Mouse (Mus musculus) forebrain, embryonic 10.5 days (tissue): ENCODE measurements around the gene Zdhhc17. TPM values are rescaled to one million over a fixed set of nuclear protein-coding genes. Genes with fewer than 3 reads are reported as not detected.
A peak's percentile ranks its signal among the peaks of the same experiment; 100 is the strongest.

Experiments used
- DNase-seq: peaks from one replicate; pipeline ENCODE4 v3.0.0-alpha.2; 2017; ENCODE audit warnings: low spot score; ENCODE audit errors: extremely low spot score
- H3K27ac ChIP-seq: fragments of 300-500 bp; sonication (generic); 2 replicates; pipeline ENCODE4 v1.5.1; 2016; ENCODE audit warnings: mild to moderate bottlenecking
- H3K27me3 ChIP-seq: fragments of 300-500 bp; sonication (generic); 2 replicates; pipeline ENCODE4 v1.6.1; 2016; ENCODE audit warnings: mild to moderate bottlenecking; ENCODE audit not compliant: poor library complexity, severe bottlenecking
- H3K36me3 ChIP-seq: fragments of 300-500 bp; sonication (generic); replicated peaks from 2 replicates; pipeline ENCODE4 v1.6.1; 2016; ENCODE audit warnings: mild to moderate bottlenecking, moderate library complexity
- H3K4me1 ChIP-seq: fragments of 300-500 bp; sonication (generic); 2 replicates; pipeline ENCODE4 v1.6.1; 2016
- H3K4me3 ChIP-seq: fragments of 300-500 bp; sonication (generic); 2 replicates; pipeline ENCODE4 v1.5.1; 2016; ENCODE audit warnings: mild to moderate bottlenecking, moderate library complexity
- H3K9me3 ChIP-seq: fragments of 300-500 bp; sonication (generic); 2 replicates; pipeline ENCODE4 v1.6.1; 2016; ENCODE audit warnings: mild to moderate bottlenecking, moderate library complexity
- WGBS: fragments of 180-500 bp; shearing (Covaris S2); methylation state at CpG from one replicate; pipeline ENCODE4 v1.1.7; 2016; 5-methylcytosine and 5-hydroxymethylcytosine counted together
- polyA plus RNA-seq: library from polyadenylated mRNA; unstranded; fragments of >200 nt; fragmentation: Nextera tagmentation; extraction: Ambion mirVana; gene quantifications from 2 replicates; pipeline ENCODE4 v1.2.1, GENCODE M21; 2016

Zdhhc17 gene
- polyA plus RNA-seq, 1 experiment from 2014 or later: 26.7 TPM

DNA sequence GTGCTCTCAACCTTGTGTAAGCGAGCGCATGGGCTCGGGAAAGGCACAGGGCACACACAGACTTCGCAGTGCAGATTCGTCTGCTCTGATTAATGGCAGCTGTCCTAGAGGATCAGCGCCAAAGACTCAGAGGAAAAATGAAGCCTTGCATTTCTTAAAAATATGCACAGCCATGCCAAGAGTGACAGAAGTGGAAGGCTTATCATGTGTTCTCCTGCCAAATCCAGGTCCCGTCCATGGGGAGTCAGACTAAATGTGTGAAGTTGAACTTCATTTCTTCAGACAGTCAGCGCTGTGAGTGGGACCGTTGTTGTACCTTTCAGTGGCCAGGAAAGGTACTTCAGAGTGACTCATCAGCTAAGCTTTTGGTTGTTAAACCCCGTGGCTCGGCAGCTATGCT lies 82.4 kb downstream of the Zdhhc17 start:
- Histone ChIP-seq H3K4me3 (no peak overlapping the region), H3K4me1 (peaks cover 67% of the 10 kb centered on the region), H3K27me3 (no peaks in the 10 kb centered on the region), H3K27ac (no peak overlapping the region), H3K36me3 (peaks cover 28% of the 10 kb centered on the region), H3K9me3 (no peaks in the 10 kb centered on the region)
- DNase-seq: no peak
- WGBS: 86% methylated on average over 11 of the region's 11 CpGs

- peaks cover 68% of the 10 kb centered on the region for H3K4me1 ChIP-seq
- H3K9me3 ChIP-seq: 0 out of 2 replicates have a peak, but pooled peaks cover under 1% of the 10 kb centered on the region
- no peak overlapping the region for H3K27ac ChIP-seq
- H3K4me3 ChIP-seq: peak overlapping the region; percentile 67; the same call in 1 of the 2 replicates
- WGBS: 88% methylated on average over 9 of the region's 9 CpGs
- H3K36me3 ChIP-seq: peaks cover 20% of the 10 kb centered on the region
- H3K27me3 ChIP-seq: no peaks in the 10 kb centered on the region
- no peak for DNase-seq
Measured at GRCm38 (mm10) chr10:110922612-110923011, 87.3 kb downstream of the Zdhhc17 start.

DNA sequence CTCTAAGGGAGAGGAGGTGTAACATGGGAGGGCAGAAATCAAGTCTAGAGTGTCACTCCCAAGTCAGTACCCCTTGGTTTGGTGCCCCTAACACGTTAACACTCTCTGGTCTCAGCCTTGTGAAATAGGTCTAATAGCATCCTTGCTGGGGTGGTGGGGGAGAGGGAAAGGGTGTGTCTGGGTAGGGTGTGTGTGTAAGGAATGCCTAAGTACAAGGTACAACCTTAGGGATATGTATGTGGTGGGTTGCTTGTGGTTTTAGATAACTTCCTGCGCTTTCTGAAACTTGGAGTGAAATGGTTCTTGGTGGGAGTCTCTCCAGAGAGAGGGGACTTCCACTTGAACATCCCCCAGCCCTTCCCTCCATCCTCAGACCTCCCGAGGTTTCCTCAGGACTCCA lies 88.0 kb downstream of the Zdhhc17 start:
- WGBS: 79% methylated on average over 3 of the region's 3 CpGs
- Histone ChIP-seq H3K27ac (no peak overlapping the region), H3K36me3 (peaks cover 17% of the 10 kb centered on the region), H3K9me3 (0 out of 2 replicates have a peak, but pooled peaks cover 3% of the 10 kb centered on the region), H3K27me3 (no peaks in the 10 kb centered on the region), H3K4me3 (peak overlapping the region; percentile 67), H3K4me1 (peaks cover 62% of the 10 kb centered on the region)
- DNase-seq: no peak

DNA sequence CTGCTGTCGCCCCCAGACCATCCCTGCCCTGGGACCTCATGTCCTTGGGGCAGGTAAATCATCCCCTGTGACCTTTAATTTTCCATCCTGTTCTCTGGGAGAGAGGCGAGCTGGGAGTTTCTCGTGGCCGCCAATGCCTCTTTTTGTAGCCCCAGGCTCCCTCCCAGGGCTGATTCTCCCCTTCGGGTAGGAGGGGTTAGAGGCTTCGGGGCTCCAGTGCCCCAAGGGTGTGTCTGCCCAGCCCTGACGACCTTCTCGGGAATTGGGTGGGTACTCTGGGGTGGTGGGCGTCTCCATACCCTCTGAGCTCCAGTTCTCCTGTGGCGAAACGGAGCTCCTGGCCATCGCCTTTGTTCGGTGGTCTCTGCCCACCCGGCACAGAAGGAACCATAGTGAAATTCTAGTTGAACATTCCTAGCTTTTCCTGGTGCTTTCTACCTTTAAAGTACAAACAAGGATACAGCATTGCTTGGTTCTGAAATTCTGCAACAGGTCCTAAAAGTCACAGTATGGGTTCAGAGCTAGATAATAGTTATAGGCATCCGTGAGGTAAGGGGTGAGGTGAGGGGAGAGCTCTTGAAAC lies 89.5 kb downstream of the Zdhhc17 start:
- WGBS: under 1% methylated on average over 15 of the region's 15 CpGs
- Histone ChIP-seq H3K4me3 (peak overlapping the region; percentile 67), H3K27me3 (no peaks in the 10 kb centered on the region), H3K9me3 (0 out of 2 replicates have a peak, but pooled peaks cover 3% of the 10 kb centered on the region), H3K27ac (peak overlapping the region; percentile 96), H3K4me1 (peaks cover 51% of the 10 kb centered on the region), H3K36me3 (peaks cover 17% of the 10 kb centered on the region)
- DNase-seq: no peak

- Histone ChIP-seq H3K27ac (peak within 1 kb of the TSS; percentile 96), H3K27me3 (no peaks in the 10 kb centered on the region)
Measured at GRCm38 (mm10) chr10:110919531-110920343, 90.2 kb downstream of the Zdhhc17 start, which contains the start of gene Csrp2. Gene Csrp2, plus strand, starts transcription at chr10:110919789.

GRCm38 (mm10) chr10:110918414-110919391 lies 91.2 kb downstream of the Zdhhc17 start:
- H3K9me3 ChIP-seq: 0 out of 2 replicates have a peak, but pooled peaks cover 3% of the 10 kb centered on the region
- peak; percentile 43 for DNase-seq
- WGBS: 19% methylated on average over 26 of the region's 26 CpGs
- H3K27ac ChIP-seq: peak overlapping the region; percentile 96
- peaks cover 51% of the 10 kb centered on the region for H3K4me1 ChIP-seq
- H3K27me3 ChIP-seq: no peaks in the 10 kb centered on the region
- H3K36me3 ChIP-seq: peaks cover 4% of the 10 kb centered on the region
- peak overlapping the region; percentile 67 for H3K4me3 ChIP-seq

More at GRCm38 (mm10) chr10:110919531-110920343, 90.2 kb downstream of the Zdhhc17 start, which contains the start of gene Csrp2:
- under 1% methylated on average over 66 of the region's 67 CpGs for WGBS
- Histone ChIP-seq H3K4me1 (peaks cover 51% of the 10 kb centered on the region), H3K9me3 (0 out of 2 replicates have a peak, but pooled peaks cover 3% of the 10 kb centered on the region), H3K4me3 (peak within 1 kb of the TSS; percentile 67), H3K36me3 (peaks cover 13% of the 10 kb centered on the region)
- peak; percentile 94 for DNase-seq

- no peak for DNase-seq
- H3K36me3 ChIP-seq: no peaks in the 10 kb centered on the region
- 94% methylated on average over 6 of the region's 6 CpGs for WGBS
- no peak overlapping the region for H3K27ac ChIP-seq
- H3K9me3 ChIP-seq: 0 out of 2 replicates have a peak, but pooled peaks cover 3% of the 10 kb centered on the region
- no peak overlapping the region for H3K4me3 ChIP-seq
- peaks cover 43% of the 10 kb centered on the region for H3K4me1 ChIP-seq
- no peaks in the 10 kb centered on the region for H3K27me3 ChIP-seq
Measured at GRCm38 (mm10) chr10:110917521-110917920, 92.4 kb downstream of the Zdhhc17 start.

DNA sequence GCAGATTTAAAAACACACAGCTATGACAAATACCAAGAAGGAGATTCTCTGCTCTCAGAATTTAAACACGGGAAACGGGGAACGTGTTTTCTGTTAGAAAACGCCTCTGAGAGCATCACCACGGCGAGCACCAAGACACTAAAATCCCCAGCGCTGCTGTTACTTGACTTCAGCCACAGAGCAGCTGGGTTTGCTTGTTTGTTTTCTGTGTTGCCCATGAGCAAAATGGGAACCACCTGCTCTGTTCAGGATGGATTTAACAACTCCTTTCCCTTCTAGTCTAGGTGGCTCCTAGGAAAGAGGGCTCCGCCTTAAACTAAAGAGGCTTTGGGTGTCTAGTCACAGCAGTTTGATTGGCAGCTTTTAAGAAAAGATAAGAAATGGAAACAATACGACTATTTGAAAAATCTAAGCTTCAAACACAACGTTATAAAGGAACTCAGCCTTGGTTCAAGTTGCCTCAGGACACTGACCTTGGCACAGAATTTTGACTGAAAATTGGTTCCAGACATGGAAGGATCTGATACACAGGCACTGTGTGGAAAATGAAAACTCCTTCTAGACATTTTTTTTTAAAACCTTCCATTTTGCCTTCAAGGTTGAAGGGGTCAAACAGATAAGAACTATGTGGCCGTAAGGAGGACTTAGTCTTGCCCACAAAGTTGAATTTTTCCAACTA lies 93.1 kb downstream of the Zdhhc17 start:
- no peak for DNase-seq
- Histone ChIP-seq H3K27ac (no peak overlapping the region), H3K4me3 (no peak overlapping the region), H3K36me3 (no peaks in the 10 kb centered on the region), H3K4me1 (peaks cover 36% of the 10 kb centered on the region), H3K27me3 (no peaks in the 10 kb centered on the region), H3K9me3 (0 out of 2 replicates have a peak, but pooled peaks cover 3% of the 10 kb centered on the region)
- WGBS: 70% methylated on average over 11 of the region's 11 CpGs

GRCm38 (mm10) chr10:110903862-110904261 lies 106.1 kb downstream of the Zdhhc17 start:
- H3K27me3 ChIP-seq: no peaks in the 10 kb centered on the region
- no peak overlapping the region for H3K27ac ChIP-seq
- no peak for DNase-seq
- no peaks in the 10 kb centered on the region for H3K9me3 ChIP-seq
- no peaks in the 10 kb centered on the region for H3K4me1 ChIP-seq
- H3K4me3 ChIP-seq: no peak overlapping the region
- no peaks in the 10 kb centered on the region for H3K36me3 ChIP-seq
- 90% methylated on average over 3 of the region's 3 CpGs for WGBS

DNA sequence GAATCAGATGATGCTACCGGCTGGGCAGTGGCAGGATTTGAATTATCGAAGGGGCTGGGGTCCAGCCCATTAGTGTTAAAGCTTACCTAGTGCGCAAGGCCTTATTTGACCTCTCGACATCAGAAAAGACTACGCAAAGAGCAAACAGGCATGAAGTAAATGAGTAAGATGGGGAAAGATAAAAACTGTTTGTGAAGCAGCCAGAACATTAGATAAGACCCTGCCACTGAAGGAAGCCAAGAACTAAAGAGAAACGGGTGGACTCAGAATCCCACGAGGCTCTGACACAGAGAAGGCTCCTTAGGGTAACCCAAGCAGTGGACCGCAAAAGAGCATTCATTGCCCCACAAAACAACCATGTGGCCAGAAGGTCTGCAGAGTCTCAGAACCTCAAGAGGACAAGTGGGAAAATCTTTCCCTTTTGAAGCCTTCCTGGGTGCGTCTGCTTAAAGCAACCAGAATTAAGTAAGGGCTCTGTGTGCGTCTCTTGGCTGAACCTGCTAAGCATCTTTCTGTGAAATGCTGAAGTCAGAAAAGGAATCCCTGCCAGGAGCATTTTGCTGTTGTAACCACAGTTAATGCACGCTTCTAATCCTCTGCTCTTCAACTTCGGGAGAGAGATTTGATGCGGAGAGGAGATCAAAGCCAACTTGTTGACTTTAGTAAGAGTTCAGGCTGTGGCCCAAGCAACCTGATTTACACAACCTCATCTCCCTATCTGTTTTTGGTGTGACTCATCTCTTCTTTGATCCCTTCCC lies 110.0 kb downstream of the Zdhhc17 start:
- no peak overlapping the region for H3K27ac ChIP-seq
- no peak overlapping the region for H3K4me3 ChIP-seq
- no peaks in the 10 kb centered on the region for H3K36me3 ChIP-seq
- 76% methylated on average over 13 of the region's 13 CpGs for WGBS
- H3K4me1 ChIP-seq: no peaks in the 10 kb centered on the region
- no peak for DNase-seq
- H3K27me3 ChIP-seq: no peaks in the 10 kb centered on the region
- no peaks in the 10 kb centered on the region for H3K9me3 ChIP-seq
